Mouse (Mus musculus): ENCODE data around the gene Dnmt3c. TPM values are rescaled to one million over a fixed set of nuclear protein-coding genes. Genes with fewer than 3 reads are reported as not detected.
"Not testable (repeated sequence)": the region's sequence is repeated elsewhere in the genome, so short reads cannot be mapped to it uniquely, and the experiment has no call there.

Gene Dnmt3c
- total RNA-seq (2014; rRNA removed) (not detected in 2 replicates), polyA plus RNA-seq (2012; rRNA removed) (not detected in 2 replicates)

DNA sequence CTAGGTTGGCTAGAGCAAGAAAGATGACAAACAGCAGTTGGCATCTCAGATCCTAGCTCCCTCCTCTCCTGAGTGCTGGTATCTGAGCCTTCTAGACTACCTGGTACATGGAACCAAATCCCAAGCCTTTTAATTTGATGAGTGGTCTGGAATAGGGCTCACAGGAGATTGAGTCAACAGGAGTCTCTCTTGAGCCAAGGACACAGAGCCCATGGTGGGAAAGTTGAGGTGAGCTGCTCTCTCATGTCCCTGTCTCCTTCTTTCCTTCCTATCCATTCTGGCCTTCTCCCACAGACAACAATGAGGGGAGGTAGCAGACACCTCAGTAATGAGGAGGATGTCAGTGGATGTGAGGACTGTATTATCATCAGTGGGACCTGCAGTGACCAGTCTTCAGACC lies at the start of gene Dnmt3c:
Dnmt3c (plus strand) TSS at position 301 of the 400 bp plus-strand sequence.
- no peak for DNase-seq (ENCODE audit: extremely low read depth, low read depth, low spot score)

GRCm38 (mm10) chr2:153648773-153649297 lies 47.6 kb upstream of the Dnmt3c start:
- Histone ChIP-seq H3K27me3 (ENCODE audit: control insufficient read depth, insufficient read depth, low read length) (no peaks in the 10 kb centered on the region), H3K36me3 (ENCODE audit: control insufficient read depth, insufficient read depth, low read length) (no peaks in the 10 kb centered on the region), H3K9ac (ENCODE audit: low read depth, low read length) (peak overlapping the region; percentile 99; the same call in 1 of the 2 replicates), H3K4me1 (ENCODE audit: control insufficient read depth, insufficient read depth, low read length) (peaks cover 5% of the 10 kb centered on the region), H3K79me2 (ENCODE audit: control insufficient read depth, insufficient read depth, low read length) (peaks cover 9% of the 10 kb centered on the region), H3K27ac (replicated peaks; ENCODE audit: insufficient read depth, low read depth, low read length) (no peak overlapping the region), H3K4me3 (ENCODE audit: insufficient read depth, low read depth, low read length) (peak overlapping the region; percentile 99)
- DNase-seq (ENCODE audit: extremely low read depth, low read depth, low spot score) = no peak
- TF ChIP-seq CTCF (IDR thresholded peaks at IDR 0.05; ENCODE audit: low read depth, low read length) (no peak), POLR2A (IDR thresholded peaks at IDR 0.05; ENCODE audit: extremely low read depth, insufficient read depth, low read length) (no peak)
- 47% methylated on average over 14 of the region's 14 CpGs for WGBS

More for the DNA sequence above, at the start of gene Dnmt3c:
- Histone ChIP-seq H3K9ac (ENCODE audit: low read depth, low read length) (no peak within 1 kb of the TSS), H3K27ac (replicated peaks; ENCODE audit: insufficient read depth, low read depth, low read length) (no peak within 1 kb of the TSS), H3K4me1 (ENCODE audit: control insufficient read depth, insufficient read depth, low read length) (peaks cover 11% of the 10 kb centered on the region), H3K27me3 (ENCODE audit: control insufficient read depth, insufficient read depth, low read length) (no peaks in the 10 kb centered on the region), H3K36me3 (ENCODE audit: control insufficient read depth, insufficient read depth, low read length) (no peaks in the 10 kb centered on the region), H3K4me3 (ENCODE audit: insufficient read depth, low read depth, low read length) (no peak within 1 kb of the TSS), H3K79me2 (ENCODE audit: control insufficient read depth, insufficient read depth, low read length) (no peaks in the 10 kb centered on the region)
- TF ChIP-seq POLR2A (IDR thresholded peaks at IDR 0.05; ENCODE audit: extremely low read depth, insufficient read depth, low read length) = no peak
- TF ChIP-seq CTCF (IDR thresholded peaks at IDR 0.05; ENCODE audit: low read depth, low read length) = no peak

DNA sequence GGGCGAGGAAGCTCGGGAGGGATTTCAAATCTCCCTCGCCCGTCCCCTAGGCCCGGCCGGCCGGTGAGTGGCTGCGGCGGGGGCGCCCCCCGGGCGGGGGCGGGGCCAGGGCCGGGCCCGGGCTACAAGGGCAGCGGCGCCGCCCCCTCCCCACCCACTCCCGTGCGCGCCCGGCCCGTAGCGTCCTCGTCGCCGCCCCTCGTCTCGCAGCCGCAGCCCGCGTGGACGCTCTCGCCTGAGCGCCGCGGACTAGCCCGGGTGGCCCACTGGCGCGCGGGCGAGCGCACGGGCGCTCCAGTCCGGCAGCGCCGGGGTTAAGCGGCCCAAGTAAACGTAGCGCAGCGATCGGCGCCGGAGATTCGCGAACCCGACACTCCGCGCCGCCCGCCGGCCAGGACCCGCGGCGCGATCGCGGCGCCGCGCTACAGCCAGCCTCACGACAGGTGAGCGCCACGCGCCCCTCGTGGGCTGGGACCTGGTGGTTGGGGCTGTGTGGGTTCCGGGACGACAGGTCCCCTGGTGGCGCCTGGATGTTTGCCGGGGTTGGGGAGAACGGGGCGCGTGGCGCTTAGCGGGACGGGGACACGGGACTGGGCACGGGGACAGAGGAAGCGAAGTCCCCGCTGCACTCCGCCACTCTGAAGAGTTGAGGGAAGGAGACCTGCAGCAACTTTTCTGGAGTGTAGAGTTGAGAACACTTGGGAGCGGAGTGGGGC lies 47.0 kb upstream of the Dnmt3c start, which contains the start of gene Dnmt3b:
Dnmt3b (plus strand) TSS at position 153 of the 716 bp plus-strand sequence.
- no peaks in the 10 kb centered on the region for H3K36me3 ChIP-seq (ENCODE audit: control insufficient read depth, insufficient read depth, low read length)
- no peak for TF ChIP-seq POLR2A (IDR thresholded peaks at IDR 0.05; ENCODE audit: extremely low read depth, insufficient read depth, low read length)
- TF ChIP-seq CTCF (IDR thresholded peaks at IDR 0.05; ENCODE audit: low read depth, low read length) = no peak
- H3K27me3 ChIP-seq (ENCODE audit: control insufficient read depth, insufficient read depth, low read length) = no peaks in the 10 kb centered on the region
- WGBS = under 1% methylated on average over 82 of the region's 93 CpGs
- H3K27ac ChIP-seq (replicated peaks; ENCODE audit: insufficient read depth, low read depth, low read length) = no peak within 1 kb of the TSS
- H3K9ac ChIP-seq (ENCODE audit: low read depth, low read length) = peak within 1 kb of the TSS; percentile 99
- H3K4me3 ChIP-seq (ENCODE audit: insufficient read depth, low read depth, low read length) = peak within 1 kb of the TSS; percentile 99
- H3K4me1 ChIP-seq (ENCODE audit: control insufficient read depth, insufficient read depth, low read length) = peaks cover 5% of the 10 kb centered on the region
- no peak for DNase-seq (ENCODE audit: extremely low read depth, low read depth, low spot score)
- H3K79me2 ChIP-seq (ENCODE audit: control insufficient read depth, insufficient read depth, low read length) = peaks cover 9% of the 10 kb centered on the region

GRCm38 (mm10) chr2:153650014-153650687 lies 46.3 kb upstream of the Dnmt3c start:
- peak overlapping the region; percentile 99 for H3K4me3 ChIP-seq (ENCODE audit: insufficient read depth, low read depth, low read length)
- peaks cover 9% of the 10 kb centered on the region for H3K79me2 ChIP-seq (ENCODE audit: control insufficient read depth, insufficient read depth, low read length)
- TF ChIP-seq CTCF (IDR thresholded peaks at IDR 0.05; ENCODE audit: low read depth, low read length) = no peak
- no peak for TF ChIP-seq POLR2A (IDR thresholded peaks at IDR 0.05; ENCODE audit: extremely low read depth, insufficient read depth, low read length)
- peak overlapping the region; percentile 99 for H3K9ac ChIP-seq (ENCODE audit: low read depth, low read length)
- H3K4me1 ChIP-seq (ENCODE audit: control insufficient read depth, insufficient read depth, low read length) = peaks cover 5% of the 10 kb centered on the region
- H3K27ac ChIP-seq (replicated peaks; ENCODE audit: insufficient read depth, low read depth, low read length) = no peak overlapping the region
- H3K36me3 ChIP-seq (ENCODE audit: control insufficient read depth, insufficient read depth, low read length) = no peaks in the 10 kb centered on the region
- 13% methylated on average over 28 of the region's 28 CpGs for WGBS
- no peaks in the 10 kb centered on the region for H3K27me3 ChIP-seq (ENCODE audit: control insufficient read depth, insufficient read depth, low read length)
- DNase-seq (ENCODE audit: extremely low read depth, low read depth, low spot score) = no peak

DNA sequence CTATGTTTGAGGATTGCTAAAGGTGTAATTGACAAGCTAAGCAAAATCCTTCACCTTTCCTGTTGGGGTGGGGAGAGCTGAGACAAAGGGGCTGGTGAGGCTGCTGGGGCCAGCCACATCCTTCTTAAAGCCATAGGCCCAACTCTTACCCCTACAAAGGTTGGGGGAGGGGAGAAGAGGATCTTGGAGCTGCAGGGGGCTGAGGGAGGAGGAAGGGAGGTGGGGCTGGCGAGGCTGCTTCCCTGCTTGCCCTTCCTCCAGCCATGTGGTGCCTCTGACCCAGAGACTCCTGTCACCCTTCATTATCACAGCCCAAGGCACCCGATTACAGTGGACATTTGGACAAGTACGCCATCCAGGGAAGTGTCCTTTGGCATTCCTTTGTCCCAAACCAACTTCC lies 44.8 kb upstream of the Dnmt3c start:
- no peak overlapping the region for H3K4me3 ChIP-seq (ENCODE audit: insufficient read depth, low read depth, low read length)
- H3K4me1 ChIP-seq (ENCODE audit: control insufficient read depth, insufficient read depth, low read length) = peaks cover 13% of the 10 kb centered on the region
- H3K79me2 ChIP-seq (ENCODE audit: control insufficient read depth, insufficient read depth, low read length) = peaks cover 9% of the 10 kb centered on the region
- no peaks in the 10 kb centered on the region for H3K36me3 ChIP-seq (ENCODE audit: control insufficient read depth, insufficient read depth, low read length)
- H3K27ac ChIP-seq (replicated peaks; ENCODE audit: insufficient read depth, low read depth, low read length) = no peak overlapping the region
- H3K27me3 ChIP-seq (ENCODE audit: control insufficient read depth, insufficient read depth, low read length) = no peaks in the 10 kb centered on the region
- no peak overlapping the region for H3K9ac ChIP-seq (ENCODE audit: low read depth, low read length)
- TF ChIP-seq CTCF (IDR thresholded peaks at IDR 0.05; ENCODE audit: low read depth, low read length) (no peak), POLR2A (IDR thresholded peaks at IDR 0.05; ENCODE audit: extremely low read depth, insufficient read depth, low read length) (no peak)
- WGBS = 89% methylated on average over 3 of the region's 3 CpGs
- no peak for DNase-seq (ENCODE audit: extremely low read depth, low read depth, low spot score)

DNA sequence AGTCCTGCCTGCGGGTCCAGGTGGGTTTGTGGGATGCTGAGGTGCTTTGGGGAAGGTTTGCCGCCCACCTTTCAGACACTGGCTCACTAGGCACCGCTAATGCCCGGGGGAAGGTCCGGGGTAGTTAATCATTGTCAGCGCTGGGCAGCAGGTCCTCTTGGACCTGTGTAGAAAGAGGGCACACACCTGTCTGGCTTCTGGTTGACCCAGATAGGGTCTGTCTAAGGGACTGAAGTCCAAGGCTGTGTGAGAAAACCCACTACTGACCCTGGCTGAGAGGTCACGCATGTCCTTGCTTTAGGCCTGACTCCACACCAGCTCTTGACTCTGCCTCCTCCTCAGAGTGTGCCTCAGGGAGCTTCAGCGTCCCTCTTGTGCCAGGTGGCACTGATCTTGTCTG lies 38.8 kb upstream of the Dnmt3c start:
- not testable (repeated sequence) for H3K27me3 ChIP-seq (ENCODE audit: control insufficient read depth, insufficient read depth, low read length); H3K79me2 ChIP-seq (ENCODE audit: control insufficient read depth, insufficient read depth, low read length); H3K36me3 ChIP-seq (ENCODE audit: control insufficient read depth, insufficient read depth, low read length); H3K27ac ChIP-seq (replicated peaks; ENCODE audit: insufficient read depth, low read depth, low read length); DNase-seq (ENCODE audit: extremely low read depth, low read depth, low spot score); H3K9ac ChIP-seq (ENCODE audit: low read depth, low read length); H3K4me3 ChIP-seq (ENCODE audit: insufficient read depth, low read depth, low read length)
- peaks cover 26% of the 10 kb centered on the region for H3K4me1 ChIP-seq (ENCODE audit: control insufficient read depth, insufficient read depth, low read length)
- 21% methylated on average over 8 of the region's 8 CpGs for WGBS
